Mouse (Mus musculus) adrenal gland, postnatal 4 days (tissue): ENCODE results near the gene Hist1h1c. TPM values are rescaled to one million over a fixed set of nuclear protein-coding genes. Genes with fewer than 3 reads are reported as not detected.

Experiments used
- DNase-seq, 2 experiments: peaks; one replicate each; pipeline ENCODE4 v3.0.0; 2021 to 2022; ENCODE audit warnings: low spot score in 2 of 2, mixed read lengths in 2 of 2
- total RNA-seq, 2 experiments: library from RNA; stranded (reverse); gene quantifications; 2 replicates each; pipeline ENCODE4 v1.2.3; 2021

The Hist1h1c gene
- total RNA-seq, 2 experiments from 2014 or later = 583 to 655 TPM

DNA sequence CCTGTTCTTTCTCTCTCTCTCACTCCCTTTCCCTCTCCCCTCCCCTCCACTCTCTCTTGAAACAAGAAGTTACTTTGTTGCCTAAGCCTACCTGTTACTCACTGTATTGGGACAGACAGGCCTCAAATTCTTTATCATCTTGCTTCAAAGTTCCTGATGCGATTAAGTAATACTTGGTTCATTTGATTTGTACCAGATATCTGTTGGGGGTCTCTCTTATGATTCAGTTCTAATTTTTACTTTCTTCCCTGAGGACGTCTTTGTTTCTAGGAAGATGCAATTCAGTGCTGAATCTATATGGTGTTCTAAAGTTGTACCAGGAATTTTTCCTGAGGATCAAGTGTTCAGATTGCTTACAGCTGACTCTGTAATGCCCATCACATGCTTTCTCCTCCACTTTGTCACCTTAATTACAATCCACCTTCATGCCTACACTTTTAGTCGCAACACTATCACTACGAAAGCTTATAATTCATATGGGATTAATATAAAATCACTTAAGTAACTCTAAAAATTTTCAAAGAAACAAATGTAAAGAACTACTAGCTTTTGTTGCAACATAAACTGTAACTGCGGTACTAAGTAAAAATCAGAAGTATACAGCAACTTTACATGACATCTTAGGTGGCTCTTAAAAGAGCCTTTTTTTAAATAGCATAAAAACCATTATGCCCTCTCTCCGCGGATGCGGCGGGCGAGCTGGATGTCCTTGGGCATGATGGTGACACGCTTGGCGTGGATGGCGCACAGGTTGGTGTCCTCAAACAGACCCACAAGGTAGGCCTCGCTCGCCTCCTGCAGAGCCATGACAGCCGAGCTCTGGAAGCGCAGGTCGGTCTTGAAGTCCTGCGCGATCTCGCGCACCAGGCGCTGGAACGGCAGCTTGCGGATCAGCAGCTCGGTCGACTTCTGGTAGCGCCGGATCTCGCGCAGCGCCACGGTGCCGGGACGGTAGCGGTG is 6.1 kb downstream of the Hist1h1c start:
- DNase-seq = no peak

GRCm38 (mm10) chr13:23745381-23746161 is 7.0 kb downstream of the Hist1h1c start, which contains the start of gene Hist1h3c:
Gene Hist1h3c, minus strand, starts transcription at chr13:23745602.
- DNase-seq = peak; percentile 49 to 61

DNA sequence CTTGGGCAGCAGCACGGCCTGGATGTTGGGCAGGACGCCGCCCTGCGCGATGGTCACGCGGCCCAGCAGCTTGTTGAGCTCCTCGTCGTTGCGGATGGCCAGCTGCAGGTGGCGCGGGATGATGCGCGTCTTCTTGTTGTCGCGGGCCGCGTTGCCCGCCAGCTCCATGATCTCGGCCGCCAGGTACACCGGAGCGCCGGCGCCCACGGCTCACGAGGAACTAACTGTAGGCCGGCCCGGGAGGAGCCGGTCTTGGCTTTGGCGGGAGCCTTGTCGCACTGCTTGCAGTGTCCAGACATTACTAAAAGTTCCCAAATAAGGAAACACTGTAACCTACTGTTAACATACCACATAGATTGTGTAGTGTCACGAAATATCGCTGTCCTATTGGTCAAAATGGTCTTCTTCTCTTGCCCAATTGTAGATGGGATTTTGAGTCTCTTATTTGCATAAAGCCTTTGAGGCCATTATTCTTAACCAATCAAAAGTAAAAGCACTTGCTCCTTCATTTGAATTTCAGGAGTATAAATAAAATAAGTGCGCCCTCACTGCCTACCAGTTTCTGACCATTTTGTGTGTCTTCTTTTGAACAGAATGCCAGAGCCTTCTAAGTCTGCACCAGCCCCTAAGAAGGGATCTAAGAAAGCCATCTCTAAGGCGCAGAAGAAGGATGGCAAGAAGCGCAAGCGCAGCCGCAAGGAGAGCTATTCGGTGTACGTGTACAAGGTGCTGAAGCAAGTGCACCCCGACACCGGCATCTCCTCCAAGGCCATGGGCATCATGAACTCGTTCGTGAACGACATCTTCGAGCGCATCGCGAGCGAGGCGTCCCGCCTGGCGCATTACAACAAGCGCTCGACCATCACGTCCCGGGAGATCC is 7.8 kb downstream of the Hist1h1c start, which contains the start of gene Hist1h2bb:
Hist1h2bb (plus strand) TSS at position 534 of the 880 bp plus-strand sequence.
- peak; percentile 21 to 50 for DNase-seq

DNA sequence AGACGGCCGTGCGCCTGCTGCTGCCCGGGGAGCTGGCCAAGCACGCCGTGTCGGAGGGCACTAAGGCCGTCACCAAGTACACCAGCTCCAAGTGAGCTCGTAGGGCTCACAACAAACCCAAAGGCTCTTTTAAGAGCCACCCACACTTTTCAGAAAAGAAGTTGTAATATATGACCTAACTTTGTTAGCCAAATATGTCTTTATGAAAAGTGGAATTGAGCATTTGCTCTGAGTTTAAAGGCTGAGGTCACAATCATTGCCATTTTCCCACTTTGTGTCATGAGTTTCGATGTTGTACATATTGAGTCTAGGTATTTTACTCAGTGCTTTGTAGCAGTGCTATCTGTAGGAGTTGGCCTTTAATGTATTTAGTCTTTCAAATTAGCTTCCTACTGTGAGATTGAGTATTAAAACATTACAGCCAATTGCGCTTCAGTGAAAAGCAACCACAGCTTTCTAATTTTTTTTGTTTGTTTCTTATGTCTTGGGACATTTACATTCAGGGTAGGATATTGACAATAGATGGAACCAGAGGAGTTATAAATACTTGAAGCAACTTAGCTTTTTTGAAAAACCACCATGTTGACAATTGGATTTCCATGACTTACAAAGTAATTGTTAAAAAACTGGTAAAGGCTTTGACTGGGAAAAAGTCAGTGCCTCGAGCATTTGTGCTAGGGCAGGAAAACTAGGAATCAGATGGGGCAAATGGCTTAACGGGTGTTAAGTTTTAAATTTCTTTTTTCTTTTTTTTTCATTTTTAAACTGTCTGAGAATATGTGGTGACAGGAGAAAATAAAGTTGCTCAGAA is 8.7 kb downstream of the Hist1h1c start:
- DNase-seq = no peak

GRCm38 (mm10) chr13:23747892-23748288 is 9.3 kb downstream of the Hist1h1c start:
- DNase-seq = no peak

DNA sequence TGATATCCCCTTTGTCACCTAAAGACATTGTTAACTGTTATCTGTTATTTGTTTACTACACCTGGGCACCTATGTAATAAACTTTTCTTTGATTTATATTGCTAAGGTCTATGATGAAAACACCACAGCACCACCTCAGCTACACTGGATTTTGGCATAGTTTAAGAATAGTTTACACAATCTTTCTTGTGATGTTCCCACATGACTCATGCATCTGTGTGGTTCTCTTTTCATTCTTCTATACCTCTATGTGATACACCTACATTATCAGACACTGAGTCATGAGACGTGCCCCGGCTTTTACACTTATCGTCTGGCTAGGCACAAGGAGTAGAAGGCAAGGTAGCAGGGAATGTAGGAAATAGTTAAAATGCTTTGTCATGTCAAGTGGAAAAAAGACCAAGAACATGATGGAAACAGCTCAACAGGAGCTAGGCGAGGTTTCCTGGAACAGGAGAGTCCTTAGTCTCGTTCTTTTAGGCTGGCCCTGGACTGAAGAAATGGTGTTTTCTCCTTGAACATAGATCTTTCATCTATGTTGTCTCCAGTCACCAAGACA is 11.0 kb downstream of the Hist1h1c start:
- no peak for DNase-seq

DNA sequence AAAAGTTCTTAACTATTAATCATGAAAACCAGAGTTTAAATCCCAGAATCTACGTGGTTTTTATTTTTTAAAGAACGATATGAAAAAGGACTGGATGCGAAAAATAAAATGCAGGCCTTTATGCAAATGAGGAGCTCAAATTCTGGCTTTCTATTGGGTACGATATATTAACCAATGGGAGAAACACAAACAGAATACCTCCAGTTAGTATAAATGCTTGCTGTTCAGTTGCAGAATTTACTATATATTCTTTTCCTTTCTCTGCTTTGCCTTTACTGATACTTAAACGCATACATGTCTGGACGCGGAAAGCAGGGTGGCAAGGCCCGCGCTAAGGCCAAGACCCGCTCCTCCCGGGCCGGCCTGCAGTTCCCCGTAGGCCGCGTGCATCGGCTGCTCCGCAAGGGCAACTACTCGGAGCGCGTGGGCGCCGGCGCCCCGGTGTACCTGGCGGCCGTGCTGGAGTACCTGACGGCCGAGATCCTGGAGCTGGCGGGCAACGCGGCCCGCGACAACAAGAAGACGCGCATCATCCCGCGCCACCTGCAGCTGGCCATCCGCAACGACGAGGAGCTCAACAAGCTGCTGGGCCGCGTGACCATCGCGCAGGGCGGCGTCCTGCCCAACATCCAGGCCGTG is 12.3 kb downstream of the Hist1h1c start, which contains the start of gene Hist1h2ab:
Hist1h2ab (plus strand) TSS at position 288 of the 639 bp plus-strand sequence.
- DNase-seq = peak; percentile 26 to 29

GRCm38 (mm10) chr13:23751478-23751956 is 12.9 kb downstream of the Hist1h1c start:
- DNase-seq = no peak

DNA sequence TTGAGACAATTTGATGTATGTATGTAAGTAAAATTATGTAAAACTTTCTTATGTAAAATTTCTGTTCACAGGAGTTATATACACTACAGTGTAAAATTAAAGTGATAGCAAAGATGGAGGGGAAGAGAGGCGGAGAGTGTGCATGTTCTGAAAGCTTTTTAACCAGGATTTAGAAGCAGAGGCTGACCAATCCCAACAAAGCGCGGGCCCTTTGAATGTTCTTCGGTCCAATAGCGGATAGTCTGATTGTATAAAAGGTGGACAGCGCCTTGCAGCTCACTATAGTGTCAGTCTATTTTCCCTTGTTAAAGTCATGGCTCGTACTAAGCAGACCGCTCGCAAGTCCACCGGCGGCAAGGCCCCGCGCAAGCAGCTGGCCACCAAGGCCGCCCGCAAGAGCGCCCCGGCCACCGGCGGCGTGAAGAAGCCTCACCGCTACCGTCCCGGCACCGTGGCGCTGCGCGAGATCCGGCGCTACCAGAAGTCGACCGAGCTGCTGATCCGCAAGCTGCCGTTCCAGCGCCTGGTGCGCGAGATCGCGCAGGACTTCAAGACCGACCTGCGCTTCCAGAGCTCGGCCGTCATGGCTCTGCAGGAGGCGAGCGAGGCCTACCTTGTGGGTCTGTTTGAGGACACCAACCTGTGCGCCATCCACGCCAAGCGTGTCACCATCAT is 13.6 kb downstream of the Hist1h1c start, which contains the start of gene Hist1h3b:
Hist1h3b (plus strand) TSS at position 201 of the 675 bp plus-strand sequence.
- DNase-seq = peak; percentile 59 to 77

DNA sequence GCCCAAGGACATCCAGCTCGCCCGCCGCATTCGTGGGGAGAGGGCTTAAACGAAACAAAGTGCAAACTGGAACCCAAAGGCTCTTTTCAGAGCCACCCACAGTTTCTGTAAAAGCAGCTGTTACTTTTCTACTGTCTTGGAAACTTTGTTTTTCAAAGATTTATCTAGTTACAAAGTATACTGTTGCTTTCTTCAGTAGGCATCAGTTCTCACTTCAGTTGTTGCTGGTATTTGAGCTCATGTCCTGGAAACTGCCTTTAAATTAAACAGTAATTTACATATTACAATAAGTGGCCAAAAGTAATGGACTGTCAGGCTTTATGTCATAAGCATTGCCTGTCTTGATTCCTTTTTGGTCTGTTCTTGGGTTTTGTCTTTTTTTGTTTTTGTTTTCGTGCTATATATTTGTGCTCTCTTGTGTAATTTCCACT is 14.1 kb downstream of the Hist1h1c start:
- DNase-seq = no peak

DNA sequence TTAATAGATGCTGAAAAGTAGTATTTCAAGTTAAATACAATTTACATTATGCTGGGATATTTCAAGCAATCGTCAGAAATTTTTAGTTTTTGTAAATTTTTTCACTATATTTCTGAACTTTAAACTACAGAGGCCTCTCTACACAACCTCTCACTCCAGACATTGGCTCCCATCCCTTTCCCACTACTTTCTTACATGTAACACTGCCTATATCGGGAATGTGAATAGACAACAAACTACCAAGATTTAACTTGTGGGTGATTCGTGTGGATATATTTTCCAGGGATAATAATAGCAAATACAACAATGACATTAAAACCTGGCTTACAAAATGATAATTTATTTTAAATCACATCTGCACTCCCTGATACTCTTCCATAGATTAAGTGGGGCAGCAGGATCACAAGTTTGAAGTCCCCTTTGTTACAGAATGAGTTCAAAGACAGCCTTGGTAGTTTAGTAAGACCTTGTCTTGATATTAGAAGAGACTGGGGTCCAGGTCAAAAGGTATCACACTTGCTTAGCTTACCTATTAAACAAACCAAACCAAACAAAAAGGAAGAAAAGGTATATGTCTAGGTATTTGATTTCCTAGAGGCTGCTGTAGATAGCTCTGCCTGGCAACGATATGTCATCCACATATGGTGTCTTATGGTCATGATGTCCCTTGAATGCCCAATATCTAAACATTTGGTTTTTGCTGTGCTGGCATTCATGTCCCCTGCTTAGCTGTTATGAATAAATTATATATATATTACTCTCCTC is 14.9 kb downstream of the Hist1h1c start:
- no peak for DNase-seq

DNA sequence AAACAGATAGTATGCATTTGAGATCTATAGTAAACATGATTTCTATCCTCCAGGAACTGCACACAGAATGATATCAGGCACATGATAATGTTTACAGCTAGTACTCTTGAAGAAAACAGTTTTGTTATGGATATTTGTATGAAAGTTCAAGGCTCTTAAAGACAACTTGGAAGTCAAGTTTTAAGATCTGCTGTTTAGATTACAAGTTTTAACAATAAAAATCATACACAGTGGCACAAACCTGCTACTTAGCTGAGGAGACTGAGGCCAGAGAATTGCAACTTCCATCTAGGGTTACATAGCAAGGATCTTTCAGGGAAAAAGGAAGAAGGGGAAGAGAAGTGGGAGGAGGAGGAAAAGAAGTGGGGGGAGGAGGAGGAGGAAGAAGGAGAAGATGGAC is 16.4 kb downstream of the Hist1h1c start:
- no peak for DNase-seq

DNA sequence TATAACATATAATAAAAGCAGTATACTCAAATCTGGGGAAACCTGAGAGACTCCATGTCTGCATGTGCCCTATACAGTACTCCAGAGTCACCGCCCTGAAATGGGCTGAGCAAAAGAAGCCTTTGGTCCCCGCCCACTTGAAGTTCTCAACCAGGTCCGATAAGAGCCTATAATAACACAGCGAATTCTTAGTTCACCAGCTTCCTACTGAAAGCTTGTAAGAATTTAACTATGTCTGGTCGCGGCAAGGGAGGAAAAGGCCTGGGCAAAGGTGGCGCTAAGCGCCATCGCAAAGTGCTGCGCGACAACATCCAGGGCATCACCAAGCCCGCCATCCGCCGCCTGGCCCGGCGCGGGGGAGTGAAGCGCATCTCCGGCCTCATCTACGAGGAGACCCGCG is 18.2 kb downstream of the Hist1h1c start, which contains the start of gene Hist1h4b:
Hist1h4b (plus strand) TSS at position 224 of the 400 bp plus-strand sequence.
- peak; percentile 54 to 75 for DNase-seq

- no peak for DNase-seq
Measured at GRCm38 (mm10) chr13:23757211-23757773, 18.7 kb downstream of the Hist1h1c start.

DNA sequence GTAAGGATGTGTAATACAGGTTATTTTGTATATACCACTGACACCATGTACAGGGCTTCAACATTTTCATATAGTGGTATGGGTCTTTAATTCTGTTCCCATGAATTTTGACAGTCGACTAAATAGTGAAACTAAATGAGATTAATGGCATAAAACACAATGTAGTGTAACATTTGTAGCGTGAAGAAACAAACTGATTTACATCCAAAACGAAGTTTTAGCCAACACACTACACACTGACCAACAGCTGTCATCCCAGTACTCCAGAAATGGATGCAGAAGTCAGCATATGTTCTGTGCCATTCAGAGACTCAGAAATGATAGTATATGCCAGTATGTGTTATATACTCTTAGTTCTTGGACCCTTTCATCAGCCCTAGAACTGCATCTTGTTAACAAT is 19.3 kb downstream of the Hist1h1c start:
- DNase-seq = no peak

GRCm38 (mm10) chr13:23759251-23759771 is 20.7 kb downstream of the Hist1h1c start:
- DNase-seq = no peak

GRCm38 (mm10) chr13:23759916-23760239 is 21.3 kb downstream of the Hist1h1c start:
- DNase-seq = no peak
